In the genomic region with DNA sequence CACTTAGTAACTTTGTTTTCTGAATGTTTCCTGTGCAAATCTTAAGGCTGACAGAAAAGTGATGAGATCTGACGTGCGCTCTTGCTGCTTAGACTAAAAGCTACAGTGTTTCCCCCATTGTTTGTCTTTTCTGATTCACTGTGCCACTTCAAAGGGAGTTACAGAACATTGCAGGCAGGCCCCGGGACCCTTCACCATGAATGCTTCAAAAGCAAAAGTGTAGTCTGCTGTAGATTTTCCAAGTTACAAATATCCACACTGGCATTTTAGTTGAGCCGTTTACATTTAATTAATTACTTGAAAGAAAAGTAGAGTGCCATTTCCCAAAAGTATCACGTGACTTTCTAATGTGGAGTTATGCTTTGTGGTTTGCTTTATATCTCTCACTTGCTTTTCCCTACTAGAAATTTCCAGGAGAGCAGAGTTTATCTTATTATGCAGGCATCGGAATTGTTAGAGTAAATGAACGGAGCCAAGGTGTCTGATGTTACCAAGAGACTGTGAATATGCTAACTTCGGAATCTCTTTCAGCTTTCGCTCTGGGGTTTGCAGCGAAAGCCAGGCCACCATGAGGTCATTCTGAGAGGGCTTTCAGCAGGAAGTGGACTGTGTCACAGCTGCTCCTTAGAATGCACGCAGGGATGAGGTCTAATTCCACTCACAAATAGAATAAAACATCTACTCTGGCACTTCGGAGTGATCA, we compare ENCODE assay signal across 19 mouse cellular contexts. TPM values are rescaled to one million over a fixed set of nuclear protein-coding genes. Genes with fewer than 3 reads are reported as not detected.
DNase-seq lines count a peak whose midpoint lies in the region; ATAC-seq lines count a peak whose summit lies in the region.
"Had no signal": no experiment of that assay in that cellular context is flagged by ENCODE, and none has a peak within 500 bp of the region (broad histone marks: within the 10 kb centered on the region; RNA-seq: fewer than 3 reads in every experiment).

No protein-coding gene starts in this region.

- peaks cover 14% of the 10 kb centered on the region for H3K4me1 ChIP-seq in forebrain, embryonic 16.5 days (replicated peaks; ENCODE audit: control insufficient read depth, insufficient read depth, low read length)
- peaks cover 7% of the 10 kb centered on the region; the same call in 1 of the 2 replicates for H3K4me1 ChIP-seq in forebrain, embryonic 14.5 days (ENCODE audit: control insufficient read depth, insufficient read depth, low read length)
- H3K4me1 ChIP-seq in midbrain, embryonic 10.5 days, result peaks cover 49% of the 10 kb centered on the region
- H3K4me1 ChIP-seq in midbrain, embryonic 13.5 days (replicated peaks), result peaks cover 26% of the 10 kb centered on the region
- H3K4me1 ChIP-seq: embryonic facial prominence, embryonic 15.5 days had no signal

- 12% methylated on average over 12 of the region's 12 CpGs for WGBS in forebrain, embryonic 16.5 days
- 16% methylated on average over 12 of the region's 12 CpGs for WGBS in forebrain, embryonic 14.5 days
- 34% methylated on average over 12 of the region's 12 CpGs for WGBS in midbrain, embryonic 10.5 days
- WGBS in midbrain, embryonic 13.5 days, result 15% methylated on average over 12 of the region's 12 CpGs

- no peaks in the 10 kb centered on the region for H3K9me3 ChIP-seq in forebrain, embryonic 16.5 days (ENCODE audit: control insufficient read depth, low read length)
- H3K9me3 ChIP-seq in forebrain, embryonic 14.5 days (replicated peaks; ENCODE audit: control insufficient read depth, low read length), result no peaks in the 10 kb centered on the region
- no peaks in the 10 kb centered on the region for H3K9me3 ChIP-seq in midbrain, embryonic 10.5 days (replicated peaks)
- H3K9me3 ChIP-seq in midbrain, embryonic 13.5 days, result no peaks in the 10 kb centered on the region
- H3K9me3 ChIP-seq: embryonic facial prominence, embryonic 15.5 days; heart, embryonic 13.5 days had no signal

- H3K9ac ChIP-seq in forebrain, embryonic 16.5 days (replicated peaks; ENCODE audit: low read depth, low read length), result no peak overlapping the region
- H3K9ac ChIP-seq in forebrain, embryonic 14.5 days (ENCODE audit: low read length), result no peak overlapping the region
- no peak overlapping the region for H3K9ac ChIP-seq in midbrain, embryonic 13.5 days (replicated peaks)
- H3K9ac ChIP-seq: embryonic facial prominence, embryonic 15.5 days; heart, embryonic 13.5 days had no signal

- no peak for DNase-seq in forebrain, embryonic 14.5 days (ENCODE audit: low spot score)
- DNase-seq in midbrain, embryonic 10.5 days (ENCODE audit: low spot score), result no peak
- peak; percentile 42 for DNase-seq in embryo, embryonic 11 days
- peak; percentile 50 for DNase-seq in retina, embryonic 14.5 days (ENCODE audit: low spot score)
- no peak for DNase-seq in right cerebral cortex, adult 18-20 months
- no peak for DNase-seq in gastrocnemius, postnatal 25 days
- DNase-seq: adrenal gland, postnatal 36 days; cerebellum, adult 2 months; cerebellum, postnatal 36 days; heart, postnatal 36 days; kidney, adult 11 months; kidney, postnatal 14 days; lung, adult 18-20 months; lung, postnatal 36 days had no signal

- no peaks in the 10 kb centered on the region for H3K27me3 ChIP-seq in forebrain, embryonic 16.5 days (replicated peaks; ENCODE audit: control insufficient read depth, insufficient read depth, low read length)
- H3K27me3 ChIP-seq in forebrain, embryonic 14.5 days (replicated peaks; ENCODE audit: control insufficient read depth, insufficient read depth, low read length), result no peaks in the 10 kb centered on the region
- H3K27me3 ChIP-seq in midbrain, embryonic 10.5 days (ENCODE audit: low read depth, poor library complexity, severe bottlenecking), result no peaks in the 10 kb centered on the region
- H3K27me3 ChIP-seq in midbrain, embryonic 13.5 days, result no peaks in the 10 kb centered on the region
- H3K27me3 ChIP-seq: embryonic facial prominence, embryonic 15.5 days had no signal

- H3K4me2 ChIP-seq in forebrain, embryonic 16.5 days (ENCODE audit: low read length), result no peak overlapping the region
- H3K4me2 ChIP-seq in forebrain, embryonic 14.5 days (ENCODE audit: low read length), result no peak overlapping the region
- no peak overlapping the region for H3K4me2 ChIP-seq in midbrain, embryonic 13.5 days (replicated peaks)
- H3K4me2 ChIP-seq: embryonic facial prominence, embryonic 15.5 days; heart, embryonic 13.5 days; liver, embryonic 11.5 days had no signal

- ATAC-seq in forebrain, embryonic 16.5 days, result no peak
- no peak for ATAC-seq in forebrain, embryonic 14.5 days
- ATAC-seq in midbrain, embryonic 13.5 days, result no peak

- H3K27ac ChIP-seq in forebrain, embryonic 16.5 days (ENCODE audit: low read length), result 0 out of 2 replicates have a peak overlapping the region, but pooled peaks have one; percentile 6
- no peak overlapping the region for H3K27ac ChIP-seq in forebrain, embryonic 14.5 days (ENCODE audit: low read depth, low read length)
- H3K27ac ChIP-seq in midbrain, embryonic 10.5 days (replicated peaks), result 0 out of 2 replicates have a peak overlapping the region, but pooled peaks have one; percentile 10
- no peak overlapping the region for H3K27ac ChIP-seq in midbrain, embryonic 13.5 days
- H3K27ac ChIP-seq: embryonic facial prominence, embryonic 15.5 days; heart, embryonic 13.5 days had no signal

- H3K36me3 ChIP-seq in forebrain, embryonic 16.5 days (ENCODE audit: control insufficient read depth, insufficient read depth), result peaks cover 15% of the 10 kb centered on the region
- peaks cover 49% of the 10 kb centered on the region for H3K36me3 ChIP-seq in forebrain, embryonic 14.5 days (ENCODE audit: control insufficient read depth, insufficient read depth, low read length)
- peaks cover 9% of the 10 kb centered on the region; the same call in 1 of the 2 replicates for H3K36me3 ChIP-seq in midbrain, embryonic 10.5 days
- H3K36me3 ChIP-seq in midbrain, embryonic 13.5 days, result peaks cover 49% of the 10 kb centered on the region
- H3K36me3 ChIP-seq: heart, embryonic 13.5 days had no signal

- H3K4me3 ChIP-seq in forebrain, embryonic 16.5 days (replicated peaks; ENCODE audit: low read length), result no peak overlapping the region
- H3K4me3 ChIP-seq in forebrain, embryonic 14.5 days (ENCODE audit: low read depth, low read length), result no peak overlapping the region
- no peak overlapping the region for H3K4me3 ChIP-seq in midbrain, embryonic 10.5 days
- H3K4me3 ChIP-seq in midbrain, embryonic 13.5 days (replicated peaks), result no peak overlapping the region
- H3K4me3 ChIP-seq: embryonic facial prominence, embryonic 15.5 days; heart, embryonic 13.5 days had no signal

RNA-seq across cellular contexts. Expression of a gene that starts 15.8 kb away (rescaled TPM):
- polyA plus RNA-seq in forebrain, embryonic 16.5 days (2015; fragmentation: Nextera tagmentation; extraction: Ambion mirVana), result 1.2 and 1.5 TPM in 2 replicates
- 1.0 and 1.4 TPM in 2 replicates for polyA plus RNA-seq in forebrain, embryonic 14.5 days (2014; fragmentation: Nextera tagmentation; extraction: Ambion mirVana)
- 3.5 and 3.9 TPM in 2 replicates for polyA plus RNA-seq in midbrain, embryonic 10.5 days (2016; fragmentation: Nextera tagmentation; extraction: Ambion mirVana)
- polyA plus RNA-seq in midbrain, embryonic 13.5 days (2015; fragmentation: Nextera tagmentation; extraction: Ambion mirVana), result 2.7 and 3.1 TPM in 2 replicates
- total RNA-seq in gastrocnemius, postnatal 25 days (2021), result under 1 TPM; 0.43 to 0.54 TPM
- total RNA-seq: heart, postnatal 36 days had no signal

Comparison
In these comparisons a context has a peak if more than half of its experiments do, and no peak if none do; other contexts are left out.
1. H3K27ac ChIP-seq: peak in forebrain, embryonic 16.5 days (single experiment) and midbrain, embryonic 10.5 days (single experiment); none in forebrain, embryonic 14.5 days (single experiment) and midbrain, embryonic 13.5 days (single experiment).
2. DNase-seq: peak in embryo, embryonic 11 days (single experiment) and retina, embryonic 14.5 days (single experiment); none in forebrain, embryonic 14.5 days (single experiment), midbrain, embryonic 10.5 days (single experiment), right cerebral cortex, adult 18-20 months (single experiment) and gastrocnemius, postnatal 25 days (single experiment).